Mouse (Mus musculus) intestine, postnatal 0 days (tissue): ENCODE data around the gene Hivep3. TPM values are rescaled to one million over a fixed set of nuclear protein-coding genes. Genes with fewer than 3 reads are reported as not detected.

Source experiments
- ATAC-seq: fragments of 200-750 bp; cut with Nextera tagmentation; 2 replicates; pipeline ENCODE4 v1.8.0; 2017; ENCODE audit warnings: mild to moderate bottlenecking, moderate TSS enrichment, moderate library complexity
- H3K27ac ChIP-seq: fragments of 300-500 bp; sonication (generic); 2 replicates; pipeline ENCODE4 v1.5.1; 2014; ENCODE audit warnings: mild to moderate bottlenecking, low read depth, low read length, moderate library complexity
- H3K27me3 ChIP-seq: fragments of 300-500 bp; sonication (generic); replicated peaks from 2 replicates; pipeline ENCODE4 v1.6.1; 2014; ENCODE audit warnings: low read length, mixed read lengths; ENCODE audit not compliant: control insufficient read depth, insufficient read depth
- H3K36me3 ChIP-seq: fragments of 300-500 bp; sonication (generic); 2 replicates; pipeline ENCODE4 v1.6.1; 2014; ENCODE audit warnings: mild to moderate bottlenecking, moderate library complexity; ENCODE audit not compliant: control insufficient read depth, insufficient read depth
- H3K4me1 ChIP-seq: fragments of 300-500 bp; sonication (generic); replicated peaks from 2 replicates; pipeline ENCODE4 v1.6.1; 2014; ENCODE audit warnings: antibody characterized with exemption, low read length, mixed read lengths; ENCODE audit not compliant: control insufficient read depth, insufficient read depth
- H3K4me2 ChIP-seq: fragments of 300-500 bp; sonication (generic); replicated peaks from 2 replicates; pipeline ENCODE4 v1.6.1; 2014; ENCODE audit warnings: low read depth, mild to moderate bottlenecking, moderate library complexity
- H3K4me3 ChIP-seq: fragments of 300-500 bp; sonication (generic); 2 replicates; pipeline ENCODE4 v1.5.1; 2014; ENCODE audit warnings: low read depth, low read length
- H3K9ac ChIP-seq: fragments of 300-500 bp; sonication (generic); 2 replicates; pipeline ENCODE4 v1.6.1; 2014; ENCODE audit warnings: mild to moderate bottlenecking, low read depth, low read length
- H3K9me3 ChIP-seq: fragments of 300-500 bp; sonication (generic); 2 replicates; pipeline ENCODE4 v1.6.1; 2016; ENCODE audit warnings: mixed run types; ENCODE audit not compliant: control insufficient read depth
- CTCF ChIP-seq: sonication (generic); IDR thresholded peaks from 2 replicates; pipeline ENCODE4 v1.5.1; 2016; ENCODE audit warnings: low read depth, mild to moderate bottlenecking, control low read depth, antibody characterized with exemption, moderate library complexity
- WGBS: fragments of 180-500 bp; shearing (Covaris S2); extraction: QIAGEN DNeasy Blood & Tissue Kit; methylation state at CpG from one replicate; pipeline ENCODE4 v1.1.7; 2014; 5-methylcytosine and 5-hydroxymethylcytosine counted together
- polyA plus RNA-seq: library from polyadenylated mRNA; unstranded; fragments of >200 nt; fragmentation: Nextera tagmentation; extraction: Ambion mirVana; gene quantifications from 2 replicates; pipeline ENCODE4 v1.2.1, GENCODE M21; 2015

Gene Hivep3
- polyA plus RNA-seq, 1 experiment from 2014 or later = 4.1 TPM

DNA sequence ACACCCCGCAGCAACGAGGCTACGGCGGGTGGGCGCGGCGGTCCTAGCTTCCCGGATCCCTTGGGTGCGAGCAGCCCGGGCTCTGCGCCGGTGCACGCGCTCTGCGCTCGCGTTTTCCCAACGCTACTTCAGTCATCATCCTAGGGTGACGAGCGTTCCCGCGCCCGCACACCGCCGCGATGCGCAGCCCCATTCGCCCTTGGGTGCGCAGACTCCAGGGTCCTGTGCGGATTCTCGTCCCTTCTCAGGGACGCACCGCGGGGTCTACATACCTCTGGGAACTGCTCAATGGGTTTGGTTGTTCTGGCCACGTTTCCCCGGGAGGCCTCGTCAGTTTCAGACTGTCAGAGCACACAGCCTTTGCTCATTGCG is 299.4 kb downstream of the Hivep3 start:
- WGBS = under 1% methylated on average over 34 of the region's 38 CpGs
- peak overlapping the region; percentile 41 for H3K4me3 ChIP-seq
- H3K36me3 ChIP-seq = no peaks in the 10 kb centered on the region
- no peak overlapping the region for H3K9ac ChIP-seq
- H3K9me3 ChIP-seq = no peaks in the 10 kb centered on the region
- peak; percentile 9; the same call in 1 of the 2 replicates for ATAC-seq
- TF ChIP-seq CTCF = no peak
- peak overlapping the region; percentile 87 for H3K4me2 ChIP-seq
- H3K27ac ChIP-seq = no peak overlapping the region
- no peaks in the 10 kb centered on the region for H3K4me1 ChIP-seq
- H3K27me3 ChIP-seq = peaks cover 29% of the 10 kb centered on the region

DNA sequence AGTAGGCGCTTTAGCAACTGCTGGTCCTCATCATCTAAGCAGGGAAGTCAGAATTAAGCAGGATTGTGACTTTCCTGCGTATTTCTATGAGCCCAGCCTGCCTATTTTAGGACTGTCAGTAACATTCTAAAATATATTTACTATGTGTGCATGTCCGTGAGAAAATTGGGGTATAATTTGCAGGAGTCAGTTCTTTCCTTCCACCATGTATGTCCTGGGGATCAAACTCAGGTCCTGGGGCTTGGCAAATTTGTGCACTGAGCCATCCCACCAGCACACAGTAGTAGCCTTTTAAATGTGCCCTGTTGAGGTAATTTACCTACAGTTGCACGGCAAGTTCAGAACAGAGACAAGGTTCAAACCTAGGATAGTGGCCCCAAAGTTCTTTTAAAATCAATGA is 302.7 kb downstream of the Hivep3 start:
- Histone ChIP-seq H3K9ac (no peak overlapping the region), H3K4me1 (no peaks in the 10 kb centered on the region), H3K4me2 (no peak overlapping the region), H3K27ac (no peak overlapping the region), H3K36me3 (no peaks in the 10 kb centered on the region), H3K4me3 (no peak overlapping the region), H3K9me3 (no peaks in the 10 kb centered on the region), H3K27me3 (peaks cover 26% of the 10 kb centered on the region)
- no peak for ATAC-seq
- no peak for TF ChIP-seq CTCF
- 83% methylated on average over 4 of the region's 4 CpGs for WGBS

DNA sequence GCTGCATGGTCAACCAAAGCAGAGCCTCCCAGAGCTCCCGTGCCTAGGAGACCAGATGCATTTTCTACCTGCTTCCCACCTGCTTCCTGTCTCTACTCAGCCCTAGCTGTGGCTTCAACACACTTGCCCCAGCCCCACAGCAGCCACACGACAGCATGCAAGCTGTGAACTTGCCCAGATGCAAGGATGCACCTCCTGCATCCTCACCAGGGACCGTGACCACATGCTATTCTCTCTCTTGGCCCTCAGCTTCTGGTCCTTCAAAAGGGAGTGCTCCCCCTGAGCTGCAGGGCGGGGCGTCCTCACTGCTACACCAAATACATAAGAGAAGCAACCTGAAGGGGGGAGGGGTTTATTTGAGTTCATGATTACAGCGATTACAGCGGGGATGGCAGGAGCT is 303.4 kb downstream of the Hivep3 start:
- H3K4me1 ChIP-seq = no peaks in the 10 kb centered on the region
- WGBS = 30% methylated on average over 7 of the region's 7 CpGs
- H3K4me3 ChIP-seq = no peak overlapping the region
- H3K9me3 ChIP-seq = no peaks in the 10 kb centered on the region
- peaks cover 23% of the 10 kb centered on the region for H3K27me3 ChIP-seq
- H3K36me3 ChIP-seq = no peaks in the 10 kb centered on the region
- no peak overlapping the region for H3K4me2 ChIP-seq
- no peak overlapping the region for H3K27ac ChIP-seq
- no peak for TF ChIP-seq CTCF
- H3K9ac ChIP-seq = no peak overlapping the region
- ATAC-seq = no peak

DNA sequence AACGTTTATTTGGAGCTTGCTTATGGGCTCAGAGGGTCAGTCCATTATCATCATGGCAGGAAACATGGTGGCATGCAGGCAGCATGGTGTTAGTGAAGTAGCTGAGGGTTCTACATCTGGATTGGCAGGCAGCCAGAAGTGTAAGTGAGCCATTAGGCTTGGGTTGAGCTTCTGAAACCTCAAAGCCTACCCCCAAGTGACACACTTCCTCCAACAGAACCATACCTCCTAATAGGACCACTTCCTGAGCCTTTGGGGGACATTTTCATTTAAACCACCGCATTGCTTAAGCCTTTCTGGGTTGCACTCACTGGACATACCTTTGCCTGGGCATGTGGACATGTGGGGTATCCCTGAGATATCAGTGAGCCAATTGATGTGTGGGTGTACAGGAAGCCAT is 307.9 kb downstream of the Hivep3 start:
- 78% methylated on average over 2 of the region's 2 CpGs for WGBS
- H3K36me3 ChIP-seq = no peaks in the 10 kb centered on the region
- H3K27ac ChIP-seq = no peak overlapping the region
- H3K27me3 ChIP-seq = no peaks in the 10 kb centered on the region
- no peaks in the 10 kb centered on the region for H3K9me3 ChIP-seq
- H3K9ac ChIP-seq = no peak overlapping the region
- no peak for ATAC-seq
- no peak overlapping the region for H3K4me3 ChIP-seq
- H3K4me1 ChIP-seq = no peaks in the 10 kb centered on the region
- no peak for TF ChIP-seq CTCF
- no peak overlapping the region for H3K4me2 ChIP-seq

DNA sequence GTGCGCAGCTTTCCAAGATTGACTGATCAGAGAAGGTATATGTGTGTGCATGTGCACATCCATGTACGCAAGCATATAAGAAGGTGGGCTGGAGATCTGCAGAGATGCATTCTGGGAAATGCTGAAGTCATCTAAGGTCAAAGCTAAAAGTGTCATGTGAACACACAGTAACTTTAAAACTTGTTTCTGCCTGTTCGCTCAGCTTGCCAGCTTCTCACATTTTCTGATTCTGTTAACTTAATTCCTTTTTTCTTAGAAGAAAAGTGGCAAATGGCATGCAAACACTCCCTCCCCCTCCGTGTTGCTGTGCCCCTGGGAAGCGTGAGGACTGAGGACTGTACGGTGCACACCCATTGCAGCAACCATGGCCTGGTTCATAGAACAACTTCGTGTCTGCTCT is 308.9 kb downstream of the Hivep3 start:
- TF ChIP-seq CTCF = no peak
- ATAC-seq = no peak
- Histone ChIP-seq H3K36me3 (no peaks in the 10 kb centered on the region), H3K4me2 (no peak overlapping the region), H3K4me3 (no peak overlapping the region), H3K4me1 (no peaks in the 10 kb centered on the region), H3K27me3 (no peaks in the 10 kb centered on the region), H3K9me3 (no peaks in the 10 kb centered on the region), H3K9ac (no peak overlapping the region), H3K27ac (no peak overlapping the region)
- WGBS = 88% methylated on average over 7 of the region's 7 CpGs

DNA sequence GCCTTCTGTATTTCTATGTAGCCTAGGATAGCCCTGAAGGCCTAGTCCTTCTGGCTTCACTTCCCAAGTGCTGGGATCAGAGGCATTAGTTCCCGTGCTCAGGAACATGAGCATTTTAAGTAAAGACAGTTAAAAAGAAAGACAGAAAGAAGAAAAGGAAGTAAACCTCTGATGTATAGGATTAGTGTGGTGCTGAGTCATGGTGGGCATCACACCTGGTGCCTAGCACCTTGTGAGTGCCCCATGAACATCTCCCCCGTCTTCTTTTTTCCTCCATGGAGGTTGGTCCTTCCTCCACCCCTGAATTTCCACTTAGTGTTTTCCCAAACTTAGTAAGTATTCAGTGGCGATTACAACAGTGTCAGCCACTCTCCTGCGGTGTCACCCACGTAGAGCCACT is 311.0 kb downstream of the Hivep3 start:
- H3K27ac ChIP-seq = no peak overlapping the region
- H3K4me3 ChIP-seq = no peak overlapping the region
- no peaks in the 10 kb centered on the region for H3K9me3 ChIP-seq
- no peaks in the 10 kb centered on the region for H3K36me3 ChIP-seq
- H3K4me2 ChIP-seq = no peak overlapping the region
- WGBS = 84% methylated on average over 5 of the region's 5 CpGs
- no peak for TF ChIP-seq CTCF
- H3K4me1 ChIP-seq = no peaks in the 10 kb centered on the region
- no peak overlapping the region for H3K9ac ChIP-seq
- H3K27me3 ChIP-seq = no peaks in the 10 kb centered on the region
- ATAC-seq = no peak

- 42% methylated on average over 5 of the region's 5 CpGs for WGBS
- no peaks in the 10 kb centered on the region for H3K36me3 ChIP-seq
- TF ChIP-seq CTCF = no peak
- no peaks in the 10 kb centered on the region for H3K4me1 ChIP-seq
- no peak overlapping the region for H3K27ac ChIP-seq
- no peaks in the 10 kb centered on the region for H3K9me3 ChIP-seq
- no peak for ATAC-seq
- H3K9ac ChIP-seq = no peak overlapping the region
- H3K4me3 ChIP-seq = no peak overlapping the region
- no peaks in the 10 kb centered on the region for H3K27me3 ChIP-seq
- no peak overlapping the region for H3K4me2 ChIP-seq
These were observed 311.6 kb downstream of the Hivep3 start for GRCm38 (mm10) chr4:120045131-120045537.
